Mouse (Mus musculus): ENCODE measurements at regions not wholly inside any gene's neighbourhood (a gene's known extent, or its start where the extent isn't known, plus 50 kb on each side); places are given as distances from the start of the nearest gene placed in this dataset.

GRCm38 (mm10) chr10:125768281-125768680 lies 197.7 kb upstream of the Lrig3 start:
- TF ChIP-seq POLR2A (IDR thresholded peaks at IDR 0.05; ENCODE audit: low read depth, low read length): no peak
- no peak for TF ChIP-seq CTCF (IDR thresholded peaks at IDR 0.05; ENCODE audit: extremely low read depth, insufficient read depth, insufficient read length, insufficient replicate concordance)
- Histone ChIP-seq H3K36me3 (ENCODE audit: control insufficient read depth, insufficient read depth, low read length) (no peaks in the 10 kb centered on the region), H3K27me3 (ENCODE audit: control insufficient read depth, insufficient read depth, low read length) (no peaks in the 10 kb centered on the region), H3K4me1 (ENCODE audit: control insufficient read depth, insufficient read depth, insufficient read length) (no peaks in the 10 kb centered on the region), H3K27ac (ENCODE audit: insufficient read depth, low read length) (no peak overlapping the region), H3K4me3 (ENCODE audit: extremely low read depth, insufficient read depth, insufficient read length) (no peak overlapping the region)
- DNase-seq (ENCODE audit: low read depth in 1 of 2, low spot score in 2 of 2): no peak
- 84% methylated on average over 3 of the region's 3 CpGs for WGBS

GRCm38 (mm10) chr10:125773541-125773940 lies 192.4 kb upstream of the Lrig3 start:
- 88% methylated on average over 7 of the region's 7 CpGs for WGBS
- H3K27me3 ChIP-seq (ENCODE audit: control insufficient read depth, insufficient read depth, low read length): no peaks in the 10 kb centered on the region
- H3K4me1 ChIP-seq (ENCODE audit: control insufficient read depth, insufficient read depth, insufficient read length): no peaks in the 10 kb centered on the region
- TF ChIP-seq CTCF (IDR thresholded peaks at IDR 0.05; ENCODE audit: extremely low read depth, insufficient read depth, insufficient read length, insufficient replicate concordance) (no peak), POLR2A (IDR thresholded peaks at IDR 0.05; ENCODE audit: low read depth, low read length) (no peak)
- no peak for DNase-seq (ENCODE audit: low read depth in 1 of 2, low spot score in 2 of 2)
- H3K4me3 ChIP-seq (ENCODE audit: extremely low read depth, insufficient read depth, insufficient read length): no peak overlapping the region
- H3K36me3 ChIP-seq (ENCODE audit: control insufficient read depth, insufficient read depth, low read length): no peaks in the 10 kb centered on the region
- H3K27ac ChIP-seq (ENCODE audit: insufficient read depth, low read length): no peak overlapping the region

GRCm38 (mm10) chr10:125782486-125782885 lies 183.5 kb upstream of the Lrig3 start:
- H3K4me1 ChIP-seq (ENCODE audit: control insufficient read depth, insufficient read depth, insufficient read length): no peaks in the 10 kb centered on the region
- no peaks in the 10 kb centered on the region for H3K36me3 ChIP-seq (ENCODE audit: control insufficient read depth, insufficient read depth, low read length)
- WGBS: 82% methylated on average over 6 of the region's 6 CpGs
- no peak overlapping the region for H3K4me3 ChIP-seq (ENCODE audit: extremely low read depth, insufficient read depth, insufficient read length)
- TF ChIP-seq POLR2A (IDR thresholded peaks at IDR 0.05; ENCODE audit: low read depth, low read length) (no peak), CTCF (IDR thresholded peaks at IDR 0.05; ENCODE audit: extremely low read depth, insufficient read depth, insufficient read length, insufficient replicate concordance) (no peak)
- no peak overlapping the region for H3K27ac ChIP-seq (ENCODE audit: insufficient read depth, low read length)
- no peak for DNase-seq (ENCODE audit: low read depth in 1 of 2, low spot score in 2 of 2)
- H3K27me3 ChIP-seq (ENCODE audit: control insufficient read depth, insufficient read depth, low read length): no peaks in the 10 kb centered on the region

GRCm38 (mm10) chr10:125784896-125785295 lies 181.1 kb upstream of the Lrig3 start:
- H3K27ac ChIP-seq (ENCODE audit: insufficient read depth, low read length): no peak overlapping the region
- no peaks in the 10 kb centered on the region for H3K4me1 ChIP-seq (ENCODE audit: control insufficient read depth, insufficient read depth, insufficient read length)
- no peaks in the 10 kb centered on the region for H3K36me3 ChIP-seq (ENCODE audit: control insufficient read depth, insufficient read depth, low read length)
- DNase-seq (ENCODE audit: low read depth in 1 of 2, low spot score in 2 of 2): no peak
- no peaks in the 10 kb centered on the region for H3K27me3 ChIP-seq (ENCODE audit: control insufficient read depth, insufficient read depth, low read length)
- no peak for TF ChIP-seq CTCF (IDR thresholded peaks at IDR 0.05; ENCODE audit: extremely low read depth, insufficient read depth, insufficient read length, insufficient replicate concordance)
- no peak for TF ChIP-seq POLR2A (IDR thresholded peaks at IDR 0.05; ENCODE audit: low read depth, low read length)
- no peak overlapping the region for H3K4me3 ChIP-seq (ENCODE audit: extremely low read depth, insufficient read depth, insufficient read length)
- 35% methylated on average over 2 of the region's 2 CpGs for WGBS

GRCm38 (mm10) chr10:125785448-125786196 lies 180.3 kb upstream of the Lrig3 start:
- Histone ChIP-seq H3K4me1 (ENCODE audit: control insufficient read depth, insufficient read depth, insufficient read length) (no peaks in the 10 kb centered on the region), H3K27me3 (ENCODE audit: control insufficient read depth, insufficient read depth, low read length) (no peaks in the 10 kb centered on the region), H3K4me3 (ENCODE audit: extremely low read depth, insufficient read depth, insufficient read length) (no peak overlapping the region), H3K36me3 (ENCODE audit: control insufficient read depth, insufficient read depth, low read length) (no peaks in the 10 kb centered on the region), H3K27ac (ENCODE audit: insufficient read depth, low read length) (no peak overlapping the region)
- 64% methylated on average over 16 of the region's 16 CpGs for WGBS
- no peak for TF ChIP-seq POLR2A (IDR thresholded peaks at IDR 0.05; ENCODE audit: low read depth, low read length)
- no peak for TF ChIP-seq CTCF (IDR thresholded peaks at IDR 0.05; ENCODE audit: extremely low read depth, insufficient read depth, insufficient read length, insufficient replicate concordance)
- no peak for DNase-seq (ENCODE audit: low read depth in 1 of 2, low spot score in 2 of 2)

GRCm38 (mm10) chr10:125786197-125786879 lies 179.6 kb upstream of the Lrig3 start:
- TF ChIP-seq CTCF (IDR thresholded peaks at IDR 0.05; ENCODE audit: extremely low read depth, insufficient read depth, insufficient read length, insufficient replicate concordance) (no peak), POLR2A (IDR thresholded peaks at IDR 0.05; ENCODE audit: low read depth, low read length) (no peak)
- Histone ChIP-seq H3K27me3 (ENCODE audit: control insufficient read depth, insufficient read depth, low read length) (no peaks in the 10 kb centered on the region), H3K4me1 (ENCODE audit: control insufficient read depth, insufficient read depth, insufficient read length) (no peaks in the 10 kb centered on the region), H3K36me3 (ENCODE audit: control insufficient read depth, insufficient read depth, low read length) (no peaks in the 10 kb centered on the region), H3K27ac (ENCODE audit: insufficient read depth, low read length) (no peak overlapping the region), H3K4me3 (ENCODE audit: extremely low read depth, insufficient read depth, insufficient read length) (no peak overlapping the region)
- DNase-seq (ENCODE audit: low read depth in 1 of 2, low spot score in 2 of 2): no peak
- WGBS: 32% methylated on average over 10 of the region's 10 CpGs

- DNase-seq (ENCODE audit: low read depth in 1 of 2, low spot score in 2 of 2): no peak
- Histone ChIP-seq H3K4me3 (ENCODE audit: extremely low read depth, insufficient read depth, insufficient read length) (no peak overlapping the region), H3K27me3 (ENCODE audit: control insufficient read depth, insufficient read depth, low read length) (no peaks in the 10 kb centered on the region), H3K4me1 (ENCODE audit: control insufficient read depth, insufficient read depth, insufficient read length) (no peaks in the 10 kb centered on the region), H3K36me3 (ENCODE audit: control insufficient read depth, insufficient read depth, low read length) (no peaks in the 10 kb centered on the region), H3K27ac (ENCODE audit: insufficient read depth, low read length) (no peak overlapping the region)
- TF ChIP-seq CTCF (IDR thresholded peaks at IDR 0.05; ENCODE audit: extremely low read depth, insufficient read depth, insufficient read length, insufficient replicate concordance): no peak
- no peak for TF ChIP-seq POLR2A (IDR thresholded peaks at IDR 0.05; ENCODE audit: low read depth, low read length)
- WGBS: 59% methylated on average over 17 of the region's 17 CpGs
Measured at GRCm38 (mm10) chr10:125786880-125787337, 179.1 kb upstream of the Lrig3 start.

Measured in spleen, adult 2 months (tissue).